Mouse (Mus musculus) cerebellum, adult 2 months (tissue): ENCODE measurements around the gene Ccpg1.

Source experiments
- CTCF ChIP-seq: fragments of 200-500 bp; IDR thresholded peaks from 2 replicates; pipeline ENCODE4 v1.5.1; 2011; ENCODE audit warnings: low read depth, mild to moderate bottlenecking, control low read depth, low read length, moderate library complexity, borderline replicate concordance; ENCODE audit not compliant: insufficient read depth
- POLR2A ChIP-seq: fragments of 200-500 bp; IDR thresholded peaks from 2 replicates; pipeline ENCODE4 v1.6.1; 2011; ENCODE audit warnings: low read length, control low read depth, borderline replicate concordance; ENCODE audit not compliant: insufficient read depth

- TF ChIP-seq CTCF (no peak), POLR2A (no peak)
Measured at GRCm38 (mm10) chr9:73049833-73050232, 64.6 kb downstream of the Ccpg1 start.
